Mouse (Mus musculus) heart, embryonic 12.5 days (tissue): Measurements from ENCODE around the gene Ndufb11. TPM values are rescaled to one million over a fixed set of nuclear protein-coding genes. Genes with fewer than 3 reads are reported as not detected.

Experiments used
- ATAC-seq: fragments of 200-750 bp; cut with Nextera tagmentation; 2 replicates; pipeline ENCODE4 v1.8.0; 2017; ENCODE audit warnings: moderate TSS enrichment, moderate library complexity; ENCODE audit not compliant: insufficient number of reproducible peaks, low FRiP score
- H3K27ac ChIP-seq: fragments of 300-500 bp; sonication (generic); 2 replicates; pipeline ENCODE4 v1.5.1; 2016; ENCODE audit warnings: mild to moderate bottlenecking, moderate library complexity; ENCODE audit not compliant: poor library complexity, severe bottlenecking
- H3K27me3 ChIP-seq: fragments of 300-500 bp; sonication (generic); replicated peaks from 2 replicates; pipeline ENCODE4 v1.6.1; 2016; ENCODE audit warnings: mild to moderate bottlenecking, moderate library complexity
- H3K36me3 ChIP-seq: fragments of 300-500 bp; sonication (generic); 2 replicates; pipeline ENCODE4 v1.6.1; 2016; ENCODE audit warnings: mild to moderate bottlenecking, moderate library complexity
- H3K4me1 ChIP-seq: fragments of 300-500 bp; sonication (generic); replicated peaks from 2 replicates; pipeline ENCODE4 v1.6.1; 2016; ENCODE audit warnings: mild to moderate bottlenecking
- H3K4me2 ChIP-seq: fragments of 300-500 bp; sonication (generic); 2 replicates; pipeline ENCODE4 v1.6.1; 2016; ENCODE audit warnings: mild to moderate bottlenecking, moderate library complexity
- H3K4me3 ChIP-seq: fragments of 300-500 bp; sonication (generic); 2 replicates; pipeline ENCODE4 v1.5.1; 2016; ENCODE audit warnings: mild to moderate bottlenecking
- H3K9ac ChIP-seq: fragments of 300-500 bp; sonication (generic); 2 replicates; pipeline ENCODE4 v1.6.1; 2016; ENCODE audit warnings: mild to moderate bottlenecking, moderate library complexity
- H3K9me3 ChIP-seq: fragments of 300-500 bp; sonication (generic); replicated peaks from 2 replicates; pipeline ENCODE4 v1.6.1; 2016; ENCODE audit warnings: mild to moderate bottlenecking, moderate library complexity
- WGBS: fragments of 180-500 bp; shearing (Covaris S2); methylation state at CpG from one replicate; pipeline ENCODE4 v1.1.7; 2016; 5-methylcytosine and 5-hydroxymethylcytosine counted together
- polyA plus RNA-seq: library from polyadenylated mRNA; unstranded; fragments of >200 nt; fragmentation: Nextera tagmentation; extraction: Ambion mirVana; gene quantifications from 2 replicates; pipeline ENCODE4 v1.2.1, GENCODE M21; 2016

Gene Ndufb11
- 335 and 344 TPM in 2 replicates for polyA plus RNA-seq

GRCm38 (mm10) chrX:20617176-20617902, at the start of gene Ndufb11, which contains the start of gene Rbm10:
Ndufb11 (minus strand) TSS chrX:20617619.
Rbm10 (plus strand) TSS chrX:20617503.
- no peaks in the 10 kb centered on the region for H3K27me3 ChIP-seq
- H3K9ac ChIP-seq: peak within 1 kb of the TSS; percentile 84
- peak within 1 kb of the TSS; percentile 77 for H3K4me3 ChIP-seq
- peaks cover 18% of the 10 kb centered on the region for H3K4me1 ChIP-seq
- ATAC-seq: peak; percentile 97
- WGBS: 9% methylated on average over 49 of the region's 49 CpGs
- peak within 1 kb of the TSS; percentile 94 for H3K27ac ChIP-seq
- peaks cover 26% of the 10 kb centered on the region for H3K36me3 ChIP-seq
- H3K4me2 ChIP-seq: peak within 1 kb of the TSS; percentile 71
- no peaks in the 10 kb centered on the region for H3K9me3 ChIP-seq

GRCm38 (mm10) chrX:20663444-20663790, 46.0 kb upstream of the Ndufb11 start:
- Histone ChIP-seq H3K4me1 (peaks cover 12% of the 10 kb centered on the region), H3K4me2 (peak overlapping the region; percentile 77), H3K36me3 (peaks cover 5% of the 10 kb centered on the region), H3K27ac (peak overlapping the region; percentile 75), H3K4me3 (peak overlapping the region; percentile 72), H3K27me3 (no peaks in the 10 kb centered on the region), H3K9ac (peak overlapping the region; percentile 83), H3K9me3 (no peaks in the 10 kb centered on the region)
- no peak; the same call in 1 of the 2 replicates for ATAC-seq
- WGBS: 14% methylated on average over 9 of the region's 9 CpGs

GRCm38 (mm10) chrX:20662716-20663443, 45.5 kb upstream of the Ndufb11 start:
- Histone ChIP-seq H3K27me3 (no peaks in the 10 kb centered on the region), H3K27ac (peak overlapping the region; percentile 75), H3K9me3 (no peaks in the 10 kb centered on the region), H3K4me1 (peaks cover 12% of the 10 kb centered on the region), H3K9ac (peak overlapping the region; percentile 83), H3K4me2 (peak overlapping the region; percentile 77), H3K36me3 (0 out of 2 replicates have a peak, but pooled peaks cover 3% of the 10 kb centered on the region), H3K4me3 (peak overlapping the region; percentile 72)
- 15% methylated on average over 24 of the region's 28 CpGs for WGBS
- peak; percentile 87 for ATAC-seq

DNA sequence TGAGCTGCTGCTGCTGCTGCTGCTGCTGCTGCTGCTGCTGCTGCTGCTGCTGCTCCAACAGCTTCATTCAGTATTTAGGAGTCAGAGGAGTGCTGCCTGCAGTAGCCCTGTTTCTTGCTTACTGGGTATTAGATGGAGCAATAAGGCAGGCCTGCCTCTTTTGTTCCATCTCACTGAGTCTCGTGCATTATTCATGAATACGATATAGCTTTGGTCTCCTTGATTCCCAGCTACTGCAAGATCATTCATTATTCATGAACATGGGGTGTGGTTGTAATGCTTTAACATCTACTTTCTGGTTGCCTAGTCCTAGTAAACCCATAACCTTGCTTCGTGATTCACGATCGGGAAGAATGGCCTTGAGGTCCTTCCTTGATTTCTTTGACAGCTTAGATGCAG, 44.9 kb upstream of the Ndufb11 start:
- H3K9me3 ChIP-seq: no peaks in the 10 kb centered on the region
- no peak overlapping the region for H3K27ac ChIP-seq
- no peak overlapping the region for H3K4me2 ChIP-seq
- ATAC-seq: no peak
- H3K4me3 ChIP-seq: no peak overlapping the region
- WGBS: 23% methylated on average over 5 of the region's 5 CpGs
- no peaks in the 10 kb centered on the region for H3K27me3 ChIP-seq
- no peak overlapping the region for H3K9ac ChIP-seq
- peaks cover 12% of the 10 kb centered on the region for H3K4me1 ChIP-seq
- 0 out of 2 replicates have a peak, but pooled peaks cover 3% of the 10 kb centered on the region for H3K36me3 ChIP-seq

DNA sequence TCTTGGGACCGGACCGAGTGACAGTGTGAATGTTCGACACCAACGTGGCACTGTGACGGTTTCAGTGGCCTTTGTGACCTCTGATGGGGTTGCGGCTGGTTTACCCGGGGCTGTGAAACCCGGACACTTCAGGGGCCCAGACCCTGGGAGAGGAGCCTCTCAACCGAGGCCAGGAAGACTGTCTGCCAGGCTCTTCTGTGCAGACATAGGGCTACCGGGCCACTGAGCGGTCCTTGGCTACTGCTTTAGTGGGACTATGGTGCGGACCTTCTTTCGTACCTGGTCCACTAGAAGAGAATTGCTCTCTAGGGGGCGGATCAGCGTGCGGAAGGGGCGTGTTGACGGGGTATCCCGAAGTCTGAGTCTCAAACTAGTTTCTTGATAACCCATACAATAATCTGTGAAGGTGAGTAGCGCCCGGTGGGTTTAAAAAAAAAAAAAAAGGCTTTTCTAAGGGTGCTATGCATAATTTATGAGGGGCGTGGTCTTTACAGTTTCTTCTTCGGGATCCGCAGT, 41.5 kb upstream of the Ndufb11 start:
- Histone ChIP-seq H3K27ac (peak overlapping the region; percentile 53; the same call in 1 of the 2 replicates), H3K27me3 (no peaks in the 10 kb centered on the region), H3K4me2 (peak overlapping the region; percentile 72), H3K4me3 (peak overlapping the region; percentile 58), H3K36me3 (no peaks in the 10 kb centered on the region), H3K4me1 (no peaks in the 10 kb centered on the region), H3K9ac (peak overlapping the region; percentile 72), H3K9me3 (no peaks in the 10 kb centered on the region)
- 0 out of 2 replicates have a peak, but pooled peaks have one; percentile 15 for ATAC-seq
- 16% methylated on average over 24 of the region's 24 CpGs for WGBS

GRCm38 (mm10) chrX:20658026-20658652, 40.7 kb upstream of the Ndufb11 start, which contains the start of gene Uba1:
Uba1 (plus strand) TSS chrX:20658326.
- H3K27ac ChIP-seq: peak within 1 kb of the TSS; percentile 53
- ATAC-seq: peak; percentile 85
- WGBS: 8% methylated on average over 27 of the region's 27 CpGs
- H3K36me3 ChIP-seq: no peaks in the 10 kb centered on the region
- peak within 1 kb of the TSS; percentile 72 for H3K4me2 ChIP-seq
- no peaks in the 10 kb centered on the region for H3K4me1 ChIP-seq
- peak within 1 kb of the TSS; percentile 72 for H3K9ac ChIP-seq
- peak within 1 kb of the TSS; percentile 58 for H3K4me3 ChIP-seq
- no peaks in the 10 kb centered on the region for H3K27me3 ChIP-seq
- H3K9me3 ChIP-seq: no peaks in the 10 kb centered on the region

DNA sequence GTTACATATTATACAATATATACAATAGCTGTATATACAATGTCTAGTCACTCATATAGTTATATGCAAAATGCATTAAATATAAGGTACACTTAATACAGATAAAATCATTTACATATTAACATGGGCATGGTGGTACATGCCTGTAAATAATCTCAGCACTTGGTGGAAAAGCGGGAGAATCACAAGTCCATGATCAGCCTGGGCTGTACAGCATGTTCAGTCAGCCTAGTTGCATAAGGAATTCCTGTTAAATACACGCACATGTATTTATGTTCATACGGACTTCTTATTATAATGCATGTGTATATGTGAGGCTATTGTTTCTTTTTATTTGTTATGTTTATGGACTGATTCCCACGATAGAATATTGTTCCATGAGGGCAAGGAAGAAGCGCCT, 40.2 kb upstream of the Ndufb11 start:
- no peak for ATAC-seq
- peak overlapping the region; percentile 72 for H3K4me2 ChIP-seq
- no peaks in the 10 kb centered on the region for H3K4me1 ChIP-seq
- H3K9ac ChIP-seq: no peak overlapping the region
- WGBS: 21% methylated on average over 5 of the region's 5 CpGs
- 0 out of 2 replicates have a peak overlapping the region, but pooled peaks have one; percentile 58 for H3K4me3 ChIP-seq
- H3K9me3 ChIP-seq: no peaks in the 10 kb centered on the region
- no peak overlapping the region for H3K27ac ChIP-seq
- no peaks in the 10 kb centered on the region for H3K36me3 ChIP-seq
- H3K27me3 ChIP-seq: no peaks in the 10 kb centered on the region

GRCm38 (mm10) chrX:20644780-20645179, 27.4 kb upstream of the Ndufb11 start:
- ATAC-seq: no peak

DNA sequence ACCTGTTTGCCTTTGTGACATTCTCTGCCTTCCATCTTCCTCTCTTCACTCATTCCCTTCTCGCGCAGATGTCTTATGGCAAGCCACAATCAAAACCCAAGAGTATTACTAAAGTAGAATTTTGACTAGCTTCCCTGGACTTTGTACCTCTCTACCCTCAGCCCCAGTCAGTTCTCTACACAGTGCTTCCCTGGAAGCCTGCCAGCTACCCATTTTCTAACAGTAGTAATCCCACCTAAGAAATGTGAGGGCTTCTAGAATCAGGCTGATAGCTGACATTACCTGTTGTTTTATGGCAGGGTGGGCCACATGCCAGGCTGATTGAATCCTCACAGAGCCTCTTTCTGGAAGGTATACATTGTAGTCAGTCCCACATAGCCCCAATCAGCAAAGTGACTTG, 20.7 kb upstream of the Ndufb11 start:
- Histone ChIP-seq H3K4me2 (no peak overlapping the region), H3K27ac (no peak overlapping the region), H3K27me3 (no peaks in the 10 kb centered on the region), H3K36me3 (peaks cover 67% of the 10 kb centered on the region), H3K9me3 (no peaks in the 10 kb centered on the region), H3K4me3 (no peak overlapping the region), H3K4me1 (no peaks in the 10 kb centered on the region), H3K9ac (no peak overlapping the region)
- no peak for ATAC-seq
- 89% methylated on average over 2 of the region's 2 CpGs for WGBS

More at GRCm38 (mm10) chrX:20644780-20645179, 27.4 kb upstream of the Ndufb11 start:
- no peak overlapping the region for H3K27ac ChIP-seq
- H3K4me1 ChIP-seq: no peaks in the 10 kb centered on the region
- no peak overlapping the region for H3K4me3 ChIP-seq
- WGBS: 83% methylated on average over 5 of the region's 5 CpGs
- no peak overlapping the region for H3K9ac ChIP-seq
- H3K9me3 ChIP-seq: no peaks in the 10 kb centered on the region
- no peak overlapping the region for H3K4me2 ChIP-seq
- H3K36me3 ChIP-seq: peaks cover 85% of the 10 kb centered on the region
- H3K27me3 ChIP-seq: no peaks in the 10 kb centered on the region

- H3K27me3 ChIP-seq: no peaks in the 10 kb centered on the region
- H3K9ac ChIP-seq: peak overlapping the region; percentile 84
- H3K27ac ChIP-seq: peak overlapping the region; percentile 89
- H3K4me1 ChIP-seq: peaks cover 18% of the 10 kb centered on the region
- H3K4me3 ChIP-seq: peak overlapping the region; percentile 77
- WGBS: 10% methylated on average over 29 of the region's 31 CpGs
- peaks cover 26% of the 10 kb centered on the region for H3K36me3 ChIP-seq
- H3K4me2 ChIP-seq: peak overlapping the region; percentile 71
- no peaks in the 10 kb centered on the region for H3K9me3 ChIP-seq
- peak; percentile 31 for ATAC-seq
Measured at GRCm38 (mm10) chrX:20617903-20618399, 532 bp upstream of the Ndufb11 start.
